Mouse (Mus musculus) forebrain, embryonic 13.5 days (tissue): ENCODE measurements at regions not wholly inside any gene's neighbourhood (a gene's known extent, or its start where the extent isn't known, plus 50 kb on each side); places are given as distances from the start of the nearest gene placed in this dataset.
A peak's percentile ranks its signal among the peaks of the same experiment; 100 is the strongest.

Source experiments
- ATAC-seq: fragments of 200-750 bp; cut with Nextera tagmentation; 2 replicates; pipeline ENCODE4 v1.8.0; 2017
- H3K27ac ChIP-seq: fragments of 300-500 bp; sonication (generic); 2 replicates; pipeline ENCODE4 v1.5.1; 2015; ENCODE audit warnings: inconsistent platforms, mild to moderate bottlenecking, moderate library complexity
- H3K27me3 ChIP-seq: fragments of 300-500 bp; sonication (generic); 2 replicates; pipeline ENCODE4 v1.6.1; 2015; ENCODE audit warnings: mild to moderate bottlenecking, inconsistent platforms
- H3K36me3 ChIP-seq: fragments of 300-500 bp; sonication (generic); 2 replicates; pipeline ENCODE4 v1.6.1; 2015; ENCODE audit warnings: mild to moderate bottlenecking, inconsistent platforms; ENCODE audit not compliant: poor library complexity, severe bottlenecking
- H3K4me1 ChIP-seq: fragments of 300-500 bp; sonication (generic); 2 replicates; pipeline ENCODE4 v1.6.1; 2015; ENCODE audit warnings: inconsistent platforms
- H3K4me2 ChIP-seq: fragments of 300-500 bp; sonication (generic); 2 replicates; pipeline ENCODE4 v1.6.1; 2015; ENCODE audit warnings: inconsistent platforms, mild to moderate bottlenecking, moderate library complexity
- H3K4me3 ChIP-seq: fragments of 300-500 bp; sonication (generic); 2 replicates; pipeline ENCODE4 v1.5.1; 2015; ENCODE audit warnings: mild to moderate bottlenecking, inconsistent platforms
- H3K9ac ChIP-seq: fragments of 300-500 bp; sonication (generic); 2 replicates; pipeline ENCODE4 v1.6.1; 2015; ENCODE audit warnings: mild to moderate bottlenecking, inconsistent platforms
- H3K9me3 ChIP-seq: fragments of 300-500 bp; sonication (generic); replicated peaks from 2 replicates; pipeline ENCODE4 v1.6.1; 2016; ENCODE audit warnings: inconsistent platforms
- WGBS: fragments of 180-500 bp; shearing (Covaris S2); methylation state at CpG from one replicate; pipeline ENCODE4 v1.1.7; 2015; 5-methylcytosine and 5-hydroxymethylcytosine counted together

DNA sequence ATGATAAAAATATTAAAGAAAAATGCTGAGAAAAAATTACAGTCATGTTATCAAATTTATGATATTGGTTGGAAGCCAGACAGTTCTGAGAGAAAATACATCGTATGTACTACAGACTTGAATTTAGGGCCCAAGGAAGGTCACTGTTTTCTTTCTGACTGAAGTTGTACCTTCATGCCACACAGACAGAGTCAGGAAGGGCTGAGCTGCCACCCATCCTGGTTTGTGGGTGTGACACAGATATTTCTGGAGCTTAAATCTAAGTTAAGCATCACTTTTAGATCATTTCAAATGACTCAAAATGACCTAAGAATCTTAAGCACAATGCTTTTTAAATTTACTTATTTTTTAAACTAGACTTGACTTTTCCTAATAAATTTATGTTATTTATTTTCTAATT, 331.8 kb downstream of the Gja1 start:
- Histone ChIP-seq H3K4me3 (no peak overlapping the region), H3K4me2 (no peak overlapping the region), H3K27ac (no peak overlapping the region), H3K9me3 (no peaks in the 10 kb centered on the region), H3K9ac (no peak overlapping the region), H3K4me1 (0 out of 2 replicates have a peak, but pooled peaks cover 6% of the 10 kb centered on the region), H3K36me3 (no peaks in the 10 kb centered on the region), H3K27me3 (no peaks in the 10 kb centered on the region)
- no peak for ATAC-seq
- 88% methylated on average over 1 of the region's 1 CpGs for WGBS

DNA sequence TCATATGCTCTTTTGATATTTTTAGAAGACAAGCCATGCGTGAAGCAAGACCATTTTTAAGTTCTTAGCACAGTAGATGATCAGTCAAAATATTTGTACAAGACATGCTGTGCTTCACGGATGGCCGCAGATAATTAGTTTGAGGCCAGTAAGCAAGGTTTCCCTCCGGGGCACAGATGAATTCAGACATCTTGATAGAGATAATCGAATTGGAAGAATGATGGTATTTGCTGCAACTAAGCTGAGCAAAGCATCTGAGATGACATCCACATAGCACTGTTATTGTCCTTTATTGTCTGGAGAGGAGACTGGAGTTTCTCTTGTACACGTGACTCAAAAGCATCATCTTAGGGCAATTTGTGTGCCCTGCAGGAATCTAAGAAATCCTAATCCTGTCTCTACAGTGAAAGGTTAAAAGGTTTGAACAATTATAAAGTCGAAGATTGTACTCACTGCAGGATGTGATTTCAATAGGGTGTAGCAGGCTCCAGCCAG, 335.5 kb downstream of the Gja1 start:
- Histone ChIP-seq H3K36me3 (no peaks in the 10 kb centered on the region), H3K9me3 (no peaks in the 10 kb centered on the region), H3K27ac (no peak overlapping the region), H3K27me3 (no peaks in the 10 kb centered on the region), H3K9ac (no peak overlapping the region), H3K4me3 (no peak overlapping the region), H3K4me1 (0 out of 2 replicates have a peak, but pooled peaks cover 6% of the 10 kb centered on the region), H3K4me2 (no peak overlapping the region; the same call in 1 of the 2 replicates)
- 7% methylated on average over 7 of the region's 7 CpGs for WGBS
- ATAC-seq = peak; percentile 51

DNA sequence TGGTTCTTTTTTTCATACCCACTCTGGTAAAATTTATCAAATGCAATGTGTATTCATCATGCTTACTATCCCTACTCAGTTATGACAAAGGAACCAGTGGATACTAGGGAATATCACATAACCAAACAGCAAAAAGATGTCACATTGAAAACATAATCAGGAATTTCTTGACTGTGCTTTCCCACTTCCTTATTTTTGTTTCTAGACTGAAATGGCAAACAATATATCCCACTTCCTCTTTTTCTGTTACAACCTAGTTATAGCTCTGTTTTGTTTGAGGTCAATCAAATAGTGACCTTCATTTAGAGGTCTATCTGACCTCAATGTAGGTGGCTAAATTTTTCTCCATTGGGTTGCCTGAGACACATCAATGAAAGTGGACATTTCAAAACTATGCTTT, 359.9 kb downstream of the Gja1 start:
- Histone ChIP-seq H3K36me3 (no peaks in the 10 kb centered on the region), H3K27me3 (no peaks in the 10 kb centered on the region), H3K9me3 (no peaks in the 10 kb centered on the region), H3K9ac (no peak overlapping the region), H3K4me2 (no peak overlapping the region), H3K4me3 (no peak overlapping the region), H3K27ac (no peak overlapping the region), H3K4me1 (no peaks in the 10 kb centered on the region)
- no peak for ATAC-seq

DNA sequence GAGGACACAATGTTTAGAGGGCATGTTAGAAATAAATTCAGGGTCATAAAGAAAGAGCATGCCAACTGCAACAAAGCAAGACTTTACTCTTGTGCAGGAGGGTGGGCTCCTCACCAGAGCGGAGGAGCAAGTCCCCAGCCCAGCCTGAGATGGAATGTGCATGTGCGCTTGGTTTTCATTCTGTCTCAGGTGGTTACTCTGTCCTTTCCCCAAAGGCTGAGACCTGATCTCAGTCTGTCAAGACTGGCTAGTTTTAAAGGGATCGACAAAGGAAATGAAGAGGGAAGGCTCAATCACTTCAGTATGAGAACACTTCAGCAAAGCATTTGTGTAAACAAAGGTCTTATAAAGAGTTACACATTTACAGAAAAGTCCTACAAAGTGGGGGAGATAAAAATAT, 362.5 kb downstream of the Gja1 start:
- H3K4me1 ChIP-seq = no peaks in the 10 kb centered on the region
- no peaks in the 10 kb centered on the region for H3K36me3 ChIP-seq
- no peak overlapping the region for H3K9ac ChIP-seq
- no peaks in the 10 kb centered on the region for H3K9me3 ChIP-seq
- no peak overlapping the region for H3K4me3 ChIP-seq
- H3K4me2 ChIP-seq = no peak overlapping the region
- H3K27me3 ChIP-seq = no peaks in the 10 kb centered on the region
- WGBS = 90% methylated on average over 3 of the region's 3 CpGs
- H3K27ac ChIP-seq = no peak overlapping the region
- no peak for ATAC-seq

DNA sequence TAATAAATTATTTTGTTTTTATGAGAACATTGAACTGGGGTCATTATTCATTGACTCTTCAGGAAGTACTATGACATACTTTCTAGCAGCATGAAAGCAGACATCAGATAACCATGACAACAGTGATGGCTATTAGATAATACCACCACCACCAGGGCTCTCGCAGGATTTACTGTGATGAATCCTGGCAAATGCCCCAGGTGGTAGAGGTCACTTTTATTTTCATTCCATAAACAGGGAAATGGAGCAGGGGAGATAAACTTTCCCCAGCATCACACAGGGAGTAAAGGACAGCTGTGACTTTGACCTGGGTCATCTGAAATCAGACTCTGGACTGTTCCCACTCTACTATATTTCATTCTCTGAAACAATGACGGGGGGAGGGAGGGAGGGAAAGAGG, 375.0 kb downstream of the Gja1 start:
- ATAC-seq = no peak
- Histone ChIP-seq H3K27me3 (no peaks in the 10 kb centered on the region), H3K36me3 (no peaks in the 10 kb centered on the region), H3K9me3 (no peaks in the 10 kb centered on the region), H3K4me3 (no peak overlapping the region), H3K4me1 (no peaks in the 10 kb centered on the region), H3K9ac (no peak overlapping the region), H3K4me2 (no peak overlapping the region), H3K27ac (no peak overlapping the region)
- 28% methylated on average over 1 of the region's 2 CpGs for WGBS

DNA sequence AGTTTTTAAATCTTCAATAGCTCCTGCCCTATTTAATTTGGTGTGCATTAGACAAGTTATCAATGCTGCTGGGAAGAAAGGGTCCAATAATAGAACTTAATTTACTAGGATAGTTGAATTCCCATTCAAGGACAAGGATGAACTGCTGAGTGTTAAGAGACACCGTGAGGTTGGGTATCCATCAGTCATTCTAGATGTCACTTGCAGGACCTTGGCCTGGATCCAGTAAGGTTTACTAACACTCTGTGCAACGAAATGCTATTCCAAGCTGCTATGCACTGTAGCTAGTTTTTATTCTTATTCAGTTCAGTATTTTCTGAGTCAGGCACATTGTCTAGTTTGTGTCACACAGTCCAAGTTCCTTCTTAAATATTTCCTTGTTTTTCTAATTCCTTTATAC, 376.4 kb downstream of the Gja1 start:
- Histone ChIP-seq H3K4me2 (no peak overlapping the region), H3K4me3 (no peak overlapping the region), H3K36me3 (no peaks in the 10 kb centered on the region), H3K27me3 (no peaks in the 10 kb centered on the region), H3K9me3 (no peaks in the 10 kb centered on the region), H3K27ac (no peak overlapping the region), H3K4me1 (no peaks in the 10 kb centered on the region), H3K9ac (no peak overlapping the region)
- ATAC-seq = no peak
- WGBS = 73% methylated on average over 2 of the region's 2 CpGs

DNA sequence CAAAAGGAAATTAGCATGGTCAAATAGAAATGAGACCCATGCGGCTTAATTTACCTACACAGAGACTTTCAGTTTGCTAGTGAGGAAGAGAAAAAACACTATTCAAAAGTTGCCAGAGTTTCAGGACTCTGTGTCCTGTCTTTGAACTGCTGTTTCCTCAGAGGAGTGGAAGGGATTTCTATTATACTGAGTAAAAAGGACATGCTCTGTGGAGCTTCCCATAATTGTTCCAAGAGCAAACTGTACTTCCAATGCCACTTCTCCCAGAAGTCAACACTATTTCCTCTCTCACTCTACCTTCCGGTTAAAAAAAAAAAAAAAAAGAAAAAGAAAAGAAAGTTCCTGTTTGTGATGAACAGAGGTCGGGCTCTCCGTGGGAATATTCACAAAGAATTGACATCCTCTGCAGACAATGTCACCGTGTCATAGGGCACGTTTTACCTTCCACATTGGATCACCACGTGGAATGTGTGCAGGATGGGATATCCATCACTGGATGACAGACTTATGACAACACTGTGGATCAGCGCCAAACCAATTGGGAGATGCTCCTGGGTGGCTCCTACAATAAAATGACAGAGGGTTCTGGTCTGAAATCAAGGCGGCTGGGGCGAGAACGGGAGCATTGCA, 377.5 kb downstream of the Gja1 start:
- H3K4me1 ChIP-seq = no peaks in the 10 kb centered on the region
- no peak overlapping the region for H3K4me2 ChIP-seq
- no peak overlapping the region for H3K27ac ChIP-seq
- 79% methylated on average over 11 of the region's 11 CpGs for WGBS
- no peak overlapping the region for H3K9ac ChIP-seq
- ATAC-seq = no peak
- no peaks in the 10 kb centered on the region for H3K36me3 ChIP-seq
- H3K4me3 ChIP-seq = no peak overlapping the region
- H3K27me3 ChIP-seq = no peaks in the 10 kb centered on the region
- H3K9me3 ChIP-seq = no peaks in the 10 kb centered on the region

DNA sequence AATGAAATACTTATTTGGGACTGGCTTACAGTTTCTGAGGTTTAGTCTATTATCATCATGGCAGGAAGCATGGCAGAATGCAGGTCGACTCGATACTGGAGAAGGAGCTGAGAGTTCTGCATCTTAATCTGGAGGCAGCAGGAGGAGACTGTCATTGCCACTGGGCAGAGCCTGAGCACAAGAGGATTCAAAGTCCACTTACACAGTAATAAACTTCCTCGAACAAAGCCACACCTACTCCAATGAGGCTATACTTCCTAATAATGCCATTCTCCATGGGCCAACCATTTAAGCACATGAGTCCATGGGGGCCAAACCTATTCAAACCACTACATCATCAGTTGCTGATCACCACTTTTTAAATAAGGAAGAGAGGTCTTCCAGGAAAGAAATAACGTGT, 393.5 kb downstream of the Gja1 start:
- no peaks in the 10 kb centered on the region for H3K36me3 ChIP-seq
- no peak for ATAC-seq
- no peak overlapping the region for H3K27ac ChIP-seq
- H3K4me1 ChIP-seq = no peaks in the 10 kb centered on the region
- H3K4me2 ChIP-seq = no peak overlapping the region
- no peak overlapping the region for H3K4me3 ChIP-seq
- no peaks in the 10 kb centered on the region for H3K27me3 ChIP-seq
- no peak overlapping the region for H3K9ac ChIP-seq
- 87% methylated on average over 4 of the region's 4 CpGs for WGBS
- H3K9me3 ChIP-seq = no peaks in the 10 kb centered on the region

DNA sequence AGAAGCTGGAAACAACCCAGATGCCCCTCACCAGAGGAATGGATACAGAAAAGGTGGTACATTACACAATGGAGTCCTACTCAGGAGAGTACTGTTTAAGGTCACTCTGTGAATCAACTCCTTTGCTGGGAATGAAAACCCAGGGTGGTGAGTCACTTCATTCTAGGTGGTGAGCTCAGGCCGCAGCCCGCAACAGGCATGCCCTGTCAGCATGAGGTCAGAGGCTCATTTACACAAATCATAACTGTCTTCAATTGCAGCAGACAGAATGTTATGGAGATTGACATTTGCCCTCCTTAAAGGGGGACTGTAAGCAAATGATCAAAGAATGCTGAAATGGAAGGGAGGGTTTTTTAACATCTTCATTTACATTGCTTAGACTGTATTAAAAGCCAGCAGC, 405.1 kb downstream of the Gja1 start:
- Histone ChIP-seq H3K4me2 (no peak overlapping the region), H3K36me3 (no peaks in the 10 kb centered on the region), H3K4me3 (no peak overlapping the region), H3K27me3 (no peaks in the 10 kb centered on the region), H3K9me3 (no peaks in the 10 kb centered on the region), H3K9ac (no peak overlapping the region), H3K4me1 (no peaks in the 10 kb centered on the region), H3K27ac (no peak overlapping the region)
- no peak for ATAC-seq
- WGBS = 85% methylated on average over 2 of the region's 2 CpGs

DNA sequence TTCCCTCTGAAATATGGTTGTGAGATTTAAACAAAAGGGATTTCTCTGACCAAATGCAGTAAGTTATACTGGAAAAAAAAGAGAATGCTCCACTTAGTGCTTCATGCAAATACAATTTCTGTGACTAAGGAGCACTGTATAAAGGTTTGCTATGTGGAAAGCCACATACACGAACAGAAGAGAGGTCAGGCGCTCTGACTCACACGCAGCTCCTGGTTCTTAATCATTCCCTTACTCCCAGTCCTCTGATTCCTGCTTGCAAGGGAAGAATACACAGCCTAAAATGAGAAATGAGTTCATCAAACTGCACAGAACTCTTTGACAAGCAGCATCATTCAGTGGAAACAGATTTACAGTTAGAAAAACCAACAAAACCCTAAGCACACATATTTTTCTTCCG, 406.8 kb downstream of the Gja1 start:
- Histone ChIP-seq H3K4me1 (no peaks in the 10 kb centered on the region), H3K4me2 (no peak overlapping the region), H3K27ac (no peak overlapping the region), H3K36me3 (no peaks in the 10 kb centered on the region), H3K4me3 (no peak overlapping the region), H3K27me3 (no peaks in the 10 kb centered on the region), H3K9me3 (no peaks in the 10 kb centered on the region), H3K9ac (no peak overlapping the region)
- 85% methylated on average over 4 of the region's 4 CpGs for WGBS
- no peak for ATAC-seq

DNA sequence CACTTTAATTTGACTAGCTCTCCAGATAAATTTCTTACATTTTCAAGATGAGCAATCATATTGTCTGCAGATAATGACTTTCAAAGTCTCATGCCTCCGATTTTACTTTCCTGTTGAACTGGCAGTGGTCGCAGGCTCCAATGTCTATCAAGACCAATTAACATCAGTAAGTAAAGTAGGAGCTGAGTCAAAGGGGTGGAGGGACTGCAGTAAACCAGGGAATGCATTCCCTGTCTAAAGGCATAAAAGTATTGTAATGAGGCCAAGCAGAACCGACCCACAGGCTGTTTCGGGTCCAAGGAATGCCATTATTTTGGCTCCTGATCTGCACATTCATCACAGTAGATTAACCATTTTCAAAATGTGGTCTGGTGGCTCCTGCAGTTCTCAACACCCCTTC, 411.0 kb downstream of the Gja1 start:
- Histone ChIP-seq H3K9me3 (no peaks in the 10 kb centered on the region), H3K9ac (no peak overlapping the region), H3K4me3 (no peak overlapping the region), H3K36me3 (no peaks in the 10 kb centered on the region), H3K4me2 (no peak overlapping the region), H3K27me3 (no peaks in the 10 kb centered on the region), H3K4me1 (no peaks in the 10 kb centered on the region), H3K27ac (no peak overlapping the region)
- no peak for ATAC-seq
- 46% methylated on average over 4 of the region's 4 CpGs for WGBS

DNA sequence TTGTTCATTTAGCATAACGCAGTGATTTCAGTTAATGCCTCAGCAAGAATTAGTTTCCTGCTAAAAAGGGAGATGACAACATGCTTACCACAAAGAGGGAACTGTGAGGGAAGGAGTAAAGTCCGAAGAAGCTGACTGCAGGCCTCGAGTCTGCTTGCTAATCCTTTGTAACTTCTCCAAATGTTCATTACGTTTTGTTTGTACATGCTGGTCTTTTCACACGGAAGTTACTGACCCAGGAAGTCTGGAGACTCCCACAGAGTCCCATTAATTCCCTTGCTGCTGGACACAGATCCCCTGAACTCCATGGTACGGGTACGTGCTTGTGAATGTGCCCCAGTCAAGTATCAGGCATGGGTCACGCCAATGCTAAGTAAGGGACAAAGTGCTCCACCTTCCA, 415.9 kb downstream of the Gja1 start:
- no peaks in the 10 kb centered on the region for H3K27me3 ChIP-seq
- H3K9me3 ChIP-seq = no peaks in the 10 kb centered on the region
- WGBS = 29% methylated on average over 8 of the region's 8 CpGs

DNA sequence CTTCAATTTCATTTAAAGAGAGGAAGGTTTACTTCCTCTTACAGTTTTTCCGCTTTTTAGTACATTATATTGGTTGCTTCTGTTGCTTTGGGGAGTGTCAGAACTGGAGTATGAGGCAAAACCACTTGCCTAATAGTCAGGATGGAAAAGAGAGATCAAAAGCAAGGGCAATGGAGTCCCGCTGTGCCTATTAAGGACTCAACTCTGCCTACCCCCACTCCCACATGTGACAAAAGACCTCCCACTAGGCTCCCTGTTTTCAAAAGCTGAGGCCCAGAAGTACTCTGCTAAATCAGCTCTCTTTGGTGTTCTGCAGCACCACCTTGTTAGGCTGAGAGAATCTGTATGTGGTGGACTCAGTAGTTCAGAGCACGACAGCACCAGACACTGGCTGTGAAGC, 418.3 kb downstream of the Gja1 start:
- Histone ChIP-seq H3K27me3 (no peaks in the 10 kb centered on the region), H3K27ac (no peak overlapping the region), H3K36me3 (no peaks in the 10 kb centered on the region), H3K4me2 (no peak overlapping the region), H3K9me3 (no peaks in the 10 kb centered on the region), H3K9ac (no peak overlapping the region), H3K4me1 (no peaks in the 10 kb centered on the region), H3K4me3 (no peak overlapping the region)
- WGBS = 17% methylated on average over 3 of the region's 3 CpGs
- no peak; the same call in 1 of the 2 replicates for ATAC-seq

More for the DNA sequence above, 415.9 kb downstream of the Gja1 start:
- no peak for ATAC-seq
- Histone ChIP-seq H3K4me3 (no peak overlapping the region), H3K9ac (no peak overlapping the region), H3K4me2 (no peak overlapping the region), H3K36me3 (no peaks in the 10 kb centered on the region), H3K27ac (no peak overlapping the region), H3K4me1 (no peaks in the 10 kb centered on the region)
